Mouse (Mus musculus): ENCODE measurements at regions not wholly inside any gene's neighbourhood (a gene's known extent, or its start where the extent isn't known, plus 50 kb on each side); places are given as distances from the start of the nearest gene placed in this dataset.

- TF ChIP-seq POLR2A (IDR thresholded peaks at IDR 0.05; ENCODE audit: low read depth, low read length) (no peak), CTCF (conservative IDR thresholded peaks at IDR 0.05; ENCODE audit: insufficient read depth, insufficient read length, low read depth, low read length) (no peak)
- no peaks in the 10 kb centered on the region for H3K4me1 ChIP-seq (ENCODE audit: control insufficient read depth, insufficient read depth, low read length)
- H3K27ac ChIP-seq (ENCODE audit: insufficient read depth, low read depth, low read length), result no peak overlapping the region
- no peaks in the 10 kb centered on the region for H3K27me3 ChIP-seq (replicated peaks; ENCODE audit: control insufficient read depth, insufficient read depth, low read length)
- DNase-seq, result no peak
- H3K4me3 ChIP-seq (ENCODE audit: insufficient read depth, low read depth, low read length), result no peak overlapping the region
- H3K36me3 ChIP-seq (ENCODE audit: control insufficient read depth, insufficient read depth, low read length), result no peaks in the 10 kb centered on the region
- WGBS, result 66% methylated on average over 9 of the region's 9 CpGs
Observed at GRCm38 (mm10) chr16:95901388-95901787, 89.4 kb downstream of the Psmg1 start.

- WGBS, result 64% methylated on average over 9 of the region's 9 CpGs
- no peaks in the 10 kb centered on the region for H3K36me3 ChIP-seq (ENCODE audit: control insufficient read depth, insufficient read depth, low read length)
- no peaks in the 10 kb centered on the region for H3K4me1 ChIP-seq (ENCODE audit: control insufficient read depth, insufficient read depth, low read length)
- TF ChIP-seq POLR2A (IDR thresholded peaks at IDR 0.05; ENCODE audit: low read depth, low read length) (no peak), CTCF (conservative IDR thresholded peaks at IDR 0.05; ENCODE audit: insufficient read depth, insufficient read length, low read depth, low read length) (no peak)
- H3K27ac ChIP-seq (ENCODE audit: insufficient read depth, low read depth, low read length), result no peak overlapping the region
- H3K4me3 ChIP-seq (ENCODE audit: insufficient read depth, low read depth, low read length), result no peak overlapping the region
- H3K27me3 ChIP-seq (replicated peaks; ENCODE audit: control insufficient read depth, insufficient read depth, low read length), result no peaks in the 10 kb centered on the region
- no peak for DNase-seq
Observed at GRCm38 (mm10) chr16:95900181-95900580, 90.6 kb downstream of the Psmg1 start.

GRCm38 (mm10) chr16:95899672-95900071 is 91.1 kb downstream of the Psmg1 start:
- 89% methylated on average over 3 of the region's 3 CpGs for WGBS
- DNase-seq, result no peak
- TF ChIP-seq CTCF (conservative IDR thresholded peaks at IDR 0.05; ENCODE audit: insufficient read depth, insufficient read length, low read depth, low read length) (no peak), POLR2A (IDR thresholded peaks at IDR 0.05; ENCODE audit: low read depth, low read length) (no peak)
- Histone ChIP-seq H3K36me3 (ENCODE audit: control insufficient read depth, insufficient read depth, low read length) (no peaks in the 10 kb centered on the region), H3K27ac (ENCODE audit: insufficient read depth, low read depth, low read length) (no peak overlapping the region), H3K4me1 (ENCODE audit: control insufficient read depth, insufficient read depth, low read length) (no peaks in the 10 kb centered on the region), H3K4me3 (ENCODE audit: insufficient read depth, low read depth, low read length) (no peak overlapping the region), H3K27me3 (replicated peaks; ENCODE audit: control insufficient read depth, insufficient read depth, low read length) (no peaks in the 10 kb centered on the region)

GRCm38 (mm10) chr16:95897843-95898242 is 92.9 kb downstream of the Psmg1 start:
- Histone ChIP-seq H3K4me3 (ENCODE audit: insufficient read depth, low read depth, low read length) (no peak overlapping the region), H3K27ac (ENCODE audit: insufficient read depth, low read depth, low read length) (no peak overlapping the region), H3K4me1 (ENCODE audit: control insufficient read depth, insufficient read depth, low read length) (no peaks in the 10 kb centered on the region), H3K36me3 (ENCODE audit: control insufficient read depth, insufficient read depth, low read length) (no peaks in the 10 kb centered on the region), H3K27me3 (replicated peaks; ENCODE audit: control insufficient read depth, insufficient read depth, low read length) (no peaks in the 10 kb centered on the region)
- TF ChIP-seq POLR2A (IDR thresholded peaks at IDR 0.05; ENCODE audit: low read depth, low read length) (no peak), CTCF (conservative IDR thresholded peaks at IDR 0.05; ENCODE audit: insufficient read depth, insufficient read length, low read depth, low read length) (no peak)
- 84% methylated on average over 7 of the region's 7 CpGs for WGBS
- DNase-seq, result no peak

GRCm38 (mm10) chr16:95896126-95896525 is 94.6 kb downstream of the Psmg1 start:
- 82% methylated on average over 6 of the region's 6 CpGs for WGBS
- H3K4me3 ChIP-seq (ENCODE audit: insufficient read depth, low read depth, low read length), result no peak overlapping the region
- H3K27me3 ChIP-seq (replicated peaks; ENCODE audit: control insufficient read depth, insufficient read depth, low read length), result no peaks in the 10 kb centered on the region

GRCm38 (mm10) chr16:95893534-95894290 is 97.0 kb downstream of the Psmg1 start:
- H3K27ac ChIP-seq (ENCODE audit: insufficient read depth, low read depth, low read length), result no peak overlapping the region
- 51% methylated on average over 6 of the region's 6 CpGs for WGBS
- H3K27me3 ChIP-seq (replicated peaks; ENCODE audit: control insufficient read depth, insufficient read depth, low read length), result no peaks in the 10 kb centered on the region
- no peaks in the 10 kb centered on the region for H3K36me3 ChIP-seq (ENCODE audit: control insufficient read depth, insufficient read depth, low read length)
- TF ChIP-seq CTCF (conservative IDR thresholded peaks at IDR 0.05; ENCODE audit: insufficient read depth, insufficient read length, low read depth, low read length), result no peak
- no peak for TF ChIP-seq POLR2A (IDR thresholded peaks at IDR 0.05; ENCODE audit: low read depth, low read length)
- no peak for DNase-seq
- H3K4me1 ChIP-seq (ENCODE audit: control insufficient read depth, insufficient read depth, low read length), result no peaks in the 10 kb centered on the region
- no peak overlapping the region for H3K4me3 ChIP-seq (ENCODE audit: insufficient read depth, low read depth, low read length)

More at GRCm38 (mm10) chr16:95896126-95896525, 94.6 kb downstream of the Psmg1 start:
- Histone ChIP-seq H3K4me1 (ENCODE audit: control insufficient read depth, insufficient read depth, low read length) (no peaks in the 10 kb centered on the region), H3K27ac (ENCODE audit: insufficient read depth, low read depth, low read length) (no peak overlapping the region), H3K36me3 (ENCODE audit: control insufficient read depth, insufficient read depth, low read length) (no peaks in the 10 kb centered on the region)
- TF ChIP-seq CTCF (conservative IDR thresholded peaks at IDR 0.05; ENCODE audit: insufficient read depth, insufficient read length, low read depth, low read length), result peak; percentile 38; the same call in 1 of the 2 replicates
- TF ChIP-seq POLR2A (IDR thresholded peaks at IDR 0.05; ENCODE audit: low read depth, low read length), result no peak
- no peak for DNase-seq

- TF ChIP-seq CTCF (conservative IDR thresholded peaks at IDR 0.05; ENCODE audit: insufficient read depth, insufficient read length, low read depth, low read length) (no peak), POLR2A (IDR thresholded peaks at IDR 0.05; ENCODE audit: low read depth, low read length) (no peak)
- no peak overlapping the region for H3K4me3 ChIP-seq (ENCODE audit: insufficient read depth, low read depth, low read length)
- no peak overlapping the region for H3K27ac ChIP-seq (ENCODE audit: insufficient read depth, low read depth, low read length)
- no peaks in the 10 kb centered on the region for H3K4me1 ChIP-seq (ENCODE audit: control insufficient read depth, insufficient read depth, low read length)
- no peaks in the 10 kb centered on the region for H3K36me3 ChIP-seq (ENCODE audit: control insufficient read depth, insufficient read depth, low read length)
- no peak for DNase-seq
- 74% methylated on average over 3 of the region's 3 CpGs for WGBS
- H3K27me3 ChIP-seq (replicated peaks; ENCODE audit: control insufficient read depth, insufficient read depth, low read length), result no peaks in the 10 kb centered on the region
Observed at GRCm38 (mm10) chr16:95892356-95892755, 98.4 kb downstream of the Psmg1 start.

Data from kidney, adult 2 months (tissue).